Mouse (Mus musculus) cortical plate, adult 2 months (tissue): ENCODE data around the gene Vldlr. TPM values are rescaled to one million over a fixed set of nuclear protein-coding genes. Genes with fewer than 3 reads are reported as not detected.

ENCODE experiments used
- H3K27ac ChIP-seq: fragments of 200-500 bp; 2 replicates; pipeline ENCODE4 v1.5.1; 2012; ENCODE audit warnings: low read length, control low read depth, inconsistent platforms; ENCODE audit not compliant: insufficient read depth
- H3K4me1 ChIP-seq: fragments of 200-500 bp; 2 replicates; pipeline ENCODE4 v1.6.1; 2011; ENCODE audit warnings: low read length; ENCODE audit not compliant: control insufficient read depth, insufficient read depth
- H3K4me3 ChIP-seq: fragments of 200-500 bp; 2 replicates; pipeline ENCODE4 v1.5.1; 2011; ENCODE audit warnings: mild to moderate bottlenecking, low read length, control low read depth; ENCODE audit not compliant: insufficient read depth
- CTCF ChIP-seq: fragments of 200-500 bp; IDR thresholded peaks from 2 replicates; pipeline ENCODE4 v1.5.1; 2011; ENCODE audit warnings: mild to moderate bottlenecking, control low read depth, low read length; ENCODE audit not compliant: insufficient read depth; ENCODE audit errors: extremely low read depth
- POLR2A ChIP-seq: fragments of 200-500 bp; IDR thresholded peaks from 2 replicates; pipeline ENCODE4 v1.6.1; 2011; ENCODE audit warnings: mild to moderate bottlenecking, low read length, control low read depth; ENCODE audit not compliant: insufficient read depth; ENCODE audit errors: extremely low read depth
- polyA plus RNA-seq: library from polyadenylated mRNA; depleted of rRNA; stranded (reverse); fragments of >200 nt; gene quantifications from 2 replicates; pipeline ENCODE4 v1.2.3, GENCODE M21; 2012; rRNA removed

Gene Vldlr
- polyA plus RNA-seq, result 26.8 and 27.3 TPM in 2 replicates

DNA sequence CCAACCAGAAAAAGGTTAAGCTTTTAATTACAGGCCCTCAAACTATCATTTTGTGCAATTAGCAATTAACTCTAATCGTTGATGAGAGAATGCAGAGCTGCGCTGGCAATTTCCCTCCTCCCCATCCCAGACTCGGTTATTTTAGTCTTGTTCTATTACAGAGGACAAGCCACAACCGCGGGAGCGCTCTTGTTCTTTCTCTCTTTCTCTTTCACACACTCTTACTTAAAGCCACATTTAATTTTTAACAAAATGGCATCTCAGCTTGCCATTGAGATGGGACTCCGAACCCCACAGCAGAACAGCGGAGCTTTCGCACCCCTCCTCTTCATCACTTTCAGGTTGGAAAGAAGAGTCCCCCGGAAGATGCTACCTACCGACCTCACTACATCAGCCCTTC, at the start of gene Vldlr:
Gene Vldlr, plus strand, starts transcription at position 167 of the 400 bp plus-strand sequence.
- Histone ChIP-seq H3K4me1 (no peaks in the 10 kb centered on the region), H3K4me3 (peak within 1 kb of the TSS; percentile 89), H3K27ac (peak within 1 kb of the TSS; percentile 68)
- TF ChIP-seq POLR2A (no peak), CTCF (no peak)

DNA sequence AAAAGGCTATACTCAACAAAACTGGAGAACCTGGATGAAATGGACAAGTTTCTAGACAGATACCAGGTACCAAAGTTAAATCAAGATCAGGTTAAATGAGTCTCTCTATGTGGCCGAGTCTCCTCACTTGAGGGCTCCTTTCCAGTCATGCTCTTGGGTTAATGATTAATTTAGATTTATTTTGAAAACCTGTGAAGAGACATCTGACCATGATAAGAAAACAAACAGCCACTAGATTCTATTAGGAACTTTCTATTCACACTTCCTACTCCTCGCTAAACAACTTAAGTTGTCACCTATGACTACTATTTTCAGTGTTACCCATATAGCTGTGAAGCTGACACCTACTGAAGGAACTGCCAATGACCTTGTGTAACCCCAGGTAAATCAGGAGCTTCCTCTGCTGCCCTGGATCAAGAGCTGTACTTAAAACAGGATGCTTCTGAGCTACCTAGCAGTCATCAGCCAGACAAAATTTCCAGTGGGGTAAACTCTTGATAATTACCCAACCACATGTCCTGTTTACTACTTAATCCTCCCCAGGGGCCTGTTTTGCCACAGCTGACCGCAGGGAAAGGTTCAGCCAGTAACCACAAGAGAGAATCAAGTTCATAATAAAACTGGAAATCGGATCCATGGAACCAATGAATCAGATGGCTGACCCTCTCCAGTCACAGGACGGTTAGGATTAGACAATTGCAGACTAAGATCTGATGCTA, 48.5 kb upstream of the Vldlr start:
- Histone ChIP-seq H3K27ac (no peak overlapping the region), H3K4me1 (no peaks in the 10 kb centered on the region), H3K4me3 (no peak overlapping the region)
- no peak for TF ChIP-seq CTCF
- TF ChIP-seq POLR2A, result no peak

- TF ChIP-seq CTCF (no peak), POLR2A (no peak)
- Histone ChIP-seq H3K4me3 (no peak overlapping the region), H3K27ac (no peak overlapping the region), H3K4me1 (no peaks in the 10 kb centered on the region)
Measured at GRCm38 (mm10) chr19:27173836-27174235, 42.4 kb upstream of the Vldlr start.

GRCm38 (mm10) chr19:27175617-27176016, 40.7 kb upstream of the Vldlr start:
- Histone ChIP-seq H3K27ac (no peak overlapping the region), H3K4me1 (no peaks in the 10 kb centered on the region)
- TF ChIP-seq CTCF (no peak), POLR2A (no peak)

GRCm38 (mm10) chr19:27176558-27176957, 39.7 kb upstream of the Vldlr start:
- no peaks in the 10 kb centered on the region for H3K4me1 ChIP-seq
- TF ChIP-seq POLR2A, result no peak
- no peak for TF ChIP-seq CTCF
- no peak overlapping the region for H3K27ac ChIP-seq
- H3K4me3 ChIP-seq, result no peak overlapping the region

More at GRCm38 (mm10) chr19:27175617-27176016, 40.7 kb upstream of the Vldlr start:
- H3K4me3 ChIP-seq, result no peak overlapping the region

DNA sequence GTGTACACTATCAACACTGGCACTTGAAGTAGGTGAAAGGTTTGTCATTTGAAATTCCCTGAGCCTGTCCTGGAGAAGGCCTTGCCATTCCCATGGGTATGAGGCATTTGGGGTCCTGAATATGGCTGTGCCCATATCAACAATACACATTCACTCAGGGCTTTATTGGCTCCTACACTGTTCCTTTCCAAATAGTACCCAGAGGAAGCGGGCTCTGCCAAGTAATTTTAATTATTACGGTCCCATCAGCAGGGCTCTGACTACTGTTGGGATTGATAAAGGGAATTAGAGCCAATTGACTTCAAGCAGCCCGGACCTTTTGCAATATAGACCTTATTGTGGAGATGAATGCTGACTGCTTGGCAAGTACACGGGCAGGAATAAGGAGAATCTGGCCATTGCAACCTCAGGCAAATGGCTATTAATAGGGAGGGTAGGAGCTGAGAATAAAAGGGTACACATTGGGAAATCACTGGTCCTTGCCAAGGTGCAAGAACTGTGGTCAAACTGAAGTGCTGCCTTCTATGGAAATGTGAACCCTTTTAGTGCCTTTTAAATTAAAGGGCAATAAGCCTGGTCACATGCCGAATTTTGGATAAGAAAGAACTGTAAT, 38.0 kb upstream of the Vldlr start:
- no peak overlapping the region for H3K27ac ChIP-seq
- no peaks in the 10 kb centered on the region for H3K4me1 ChIP-seq
- no peak overlapping the region for H3K4me3 ChIP-seq
- TF ChIP-seq CTCF (no peak), POLR2A (no peak)

- Histone ChIP-seq H3K27ac (no peak overlapping the region), H3K4me3 (no peak overlapping the region), H3K4me1 (no peaks in the 10 kb centered on the region)
- TF ChIP-seq CTCF (no peak), POLR2A (no peak)
Measured at GRCm38 (mm10) chr19:27180351-27181122, 35.7 kb upstream of the Vldlr start.

- Histone ChIP-seq H3K4me3 (no peak overlapping the region), H3K27ac (no peak overlapping the region), H3K4me1 (no peaks in the 10 kb centered on the region)
- TF ChIP-seq CTCF, result no peak
- no peak for TF ChIP-seq POLR2A
Measured at GRCm38 (mm10) chr19:27183511-27183910, 32.8 kb upstream of the Vldlr start.

GRCm38 (mm10) chr19:27203711-27204238, 12.5 kb upstream of the Vldlr start:
- TF ChIP-seq POLR2A (no peak), CTCF (no peak)
- Histone ChIP-seq H3K4me1 (no peaks in the 10 kb centered on the region), H3K27ac (no peak overlapping the region), H3K4me3 (no peak overlapping the region)

- TF ChIP-seq CTCF (no peak), POLR2A (no peak)
- Histone ChIP-seq H3K27ac (no peak overlapping the region), H3K4me3 (no peak overlapping the region), H3K4me1 (no peaks in the 10 kb centered on the region)
Measured at GRCm38 (mm10) chr19:27210991-27211390, 5.3 kb upstream of the Vldlr start.
